Mouse (Mus musculus): ENCODE results near the gene Apoe.
A peak's percentile ranks its signal among the peaks of the same experiment; 100 is the strongest.

The Apoe gene

DNA sequence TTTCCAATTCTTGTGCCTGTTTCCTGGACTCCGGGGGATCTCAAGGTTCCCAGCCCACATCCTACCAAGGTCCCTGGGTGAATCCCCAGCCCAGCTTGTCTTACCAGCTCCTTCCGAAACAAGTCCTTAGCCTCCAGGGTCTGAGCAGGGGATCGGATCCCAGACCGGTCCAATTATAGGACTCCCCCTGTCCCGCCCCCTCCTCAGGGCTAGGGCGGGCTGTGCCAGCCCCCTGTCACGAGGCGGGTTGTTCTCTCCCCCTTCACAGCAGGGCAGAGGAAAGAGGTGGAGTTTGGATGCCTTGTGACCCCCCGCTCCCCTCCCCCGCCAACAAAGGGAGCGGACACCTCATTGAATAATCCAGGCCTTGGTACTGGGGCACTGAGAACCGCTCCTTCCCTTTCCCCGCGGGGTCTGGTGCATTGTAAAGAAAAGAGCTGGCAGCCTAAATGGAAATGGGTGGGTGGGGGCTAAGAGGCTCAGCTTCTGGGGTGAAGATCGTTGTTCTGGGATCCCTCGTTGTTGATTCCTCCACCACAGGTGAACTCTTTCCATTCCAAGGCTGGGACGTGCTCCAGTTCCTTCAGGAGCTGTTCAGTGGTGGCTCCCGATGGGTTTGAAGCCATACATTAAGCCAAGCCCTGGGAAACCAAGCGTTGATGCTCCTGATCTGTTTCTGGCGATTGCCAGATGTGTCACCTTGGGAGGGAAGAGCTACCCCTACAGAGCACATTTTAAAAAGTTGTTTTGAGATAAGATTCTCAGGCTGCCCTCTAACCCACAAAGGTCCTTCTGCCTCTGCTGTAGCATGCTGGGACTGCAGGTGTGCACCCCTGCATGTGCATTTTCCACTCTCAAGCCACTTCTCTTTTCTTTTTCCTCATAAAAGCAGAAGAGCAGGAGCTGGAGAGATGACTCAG, at the start of gene Apoe:
Gene Apoe, minus strand, starts transcription at position 282 of the 920 bp plus-strand sequence.
- DNase-seq (ENCODE audit: low read depth, low spot score): peak; percentile 46

DNA sequence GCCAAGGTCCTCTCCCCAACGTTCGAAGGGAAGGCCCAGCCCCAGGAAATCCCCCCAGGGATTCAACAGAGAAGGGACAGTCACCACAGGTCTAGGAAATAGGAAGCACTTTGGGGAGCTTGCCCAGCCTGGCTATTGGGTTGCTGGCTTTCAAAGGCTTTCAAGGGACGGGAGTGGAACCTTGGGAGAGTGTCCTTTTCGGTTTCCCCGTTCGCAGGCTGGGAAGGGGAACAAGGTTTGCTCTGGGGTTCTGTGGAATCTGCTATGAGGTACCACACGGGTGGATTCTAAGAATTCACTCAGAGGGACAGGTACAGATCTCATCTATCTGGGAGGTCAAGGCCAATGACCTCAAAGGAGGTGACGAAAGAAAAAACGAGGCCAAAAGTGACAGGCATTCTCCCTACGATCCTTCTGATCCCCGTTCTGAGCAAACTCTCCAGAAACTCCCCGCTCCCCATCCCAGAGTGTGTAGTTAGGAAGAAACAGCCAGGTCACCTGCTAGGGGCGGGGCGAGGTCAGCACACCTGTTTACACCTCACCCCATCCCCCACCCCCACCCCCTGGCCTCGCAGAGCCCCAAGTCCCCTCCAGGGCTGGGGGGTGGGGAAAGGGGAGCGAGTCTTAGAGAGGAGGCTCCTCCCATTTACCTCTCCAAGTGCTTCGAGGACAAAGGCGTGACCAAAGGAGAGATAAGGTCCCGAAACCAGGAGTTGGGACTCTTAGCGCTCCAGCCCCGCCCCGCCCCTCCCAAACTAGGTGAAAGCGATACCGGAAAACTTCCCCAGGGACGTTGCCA, 48.6 kb upstream of the Apoe start:
- DNase-seq (ENCODE audit: low read depth, low spot score): no peak

DNA sequence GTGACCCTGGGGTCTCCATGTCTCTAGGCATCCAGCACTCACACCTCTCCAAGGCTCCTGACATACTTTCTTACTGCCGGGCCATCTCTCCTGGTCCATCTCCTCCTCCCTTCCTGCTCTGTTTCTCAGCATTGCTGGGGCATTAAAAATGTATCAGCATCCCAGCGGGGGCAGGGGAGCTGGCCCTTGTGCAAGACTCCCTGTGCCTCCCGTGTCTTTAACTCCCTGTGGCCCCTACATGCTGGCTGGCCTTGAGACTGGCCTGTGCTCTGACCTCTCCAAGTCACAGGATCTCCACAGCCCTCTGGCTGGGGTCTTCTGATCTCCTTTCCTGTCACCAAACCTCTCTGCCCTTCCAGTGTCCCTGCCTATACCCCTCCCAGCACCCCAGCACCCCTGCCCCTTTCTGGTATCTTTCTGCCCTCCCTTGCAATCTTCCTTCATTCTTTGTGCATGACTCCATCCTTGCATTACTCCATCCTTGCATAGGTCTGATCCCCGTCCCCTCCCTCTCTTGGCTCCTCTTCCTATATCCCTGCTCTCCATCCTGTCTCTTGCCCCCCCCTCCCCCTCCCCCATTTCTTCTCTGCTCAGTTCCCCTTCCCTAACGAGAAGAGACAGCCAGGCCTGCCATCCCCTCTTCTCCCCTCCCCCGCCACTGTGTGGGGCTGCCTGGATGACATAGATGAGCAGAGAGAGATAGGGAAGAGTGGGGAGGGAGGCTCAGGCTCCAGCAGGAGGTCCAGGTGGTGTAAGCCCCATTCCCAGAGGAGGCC, 47.6 kb upstream of the Apoe start:
- no peak for DNase-seq (ENCODE audit: low read depth, low spot score)

DNA sequence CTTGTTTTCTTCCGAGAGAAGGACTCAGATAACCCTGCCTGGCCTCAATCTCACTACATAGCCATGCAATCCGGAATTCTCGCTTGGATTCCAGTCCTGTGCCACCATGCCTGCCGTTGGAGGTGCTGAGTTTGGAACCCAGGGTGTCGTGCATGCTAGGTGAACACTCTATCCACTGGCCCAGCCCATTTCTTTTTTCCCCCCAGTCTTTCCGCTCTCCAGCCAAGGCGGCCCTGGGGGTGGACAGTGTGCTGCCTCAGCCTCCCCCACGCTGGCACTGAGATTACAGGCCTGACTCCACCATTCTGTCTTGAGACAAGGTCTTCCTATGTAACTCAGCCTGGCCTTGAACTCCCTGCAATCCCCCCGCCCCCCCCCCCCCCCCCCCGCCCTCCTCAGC, 47.0 kb upstream of the Apoe start:
- no peak for DNase-seq (ENCODE audit: low read depth, low spot score)

DNA sequence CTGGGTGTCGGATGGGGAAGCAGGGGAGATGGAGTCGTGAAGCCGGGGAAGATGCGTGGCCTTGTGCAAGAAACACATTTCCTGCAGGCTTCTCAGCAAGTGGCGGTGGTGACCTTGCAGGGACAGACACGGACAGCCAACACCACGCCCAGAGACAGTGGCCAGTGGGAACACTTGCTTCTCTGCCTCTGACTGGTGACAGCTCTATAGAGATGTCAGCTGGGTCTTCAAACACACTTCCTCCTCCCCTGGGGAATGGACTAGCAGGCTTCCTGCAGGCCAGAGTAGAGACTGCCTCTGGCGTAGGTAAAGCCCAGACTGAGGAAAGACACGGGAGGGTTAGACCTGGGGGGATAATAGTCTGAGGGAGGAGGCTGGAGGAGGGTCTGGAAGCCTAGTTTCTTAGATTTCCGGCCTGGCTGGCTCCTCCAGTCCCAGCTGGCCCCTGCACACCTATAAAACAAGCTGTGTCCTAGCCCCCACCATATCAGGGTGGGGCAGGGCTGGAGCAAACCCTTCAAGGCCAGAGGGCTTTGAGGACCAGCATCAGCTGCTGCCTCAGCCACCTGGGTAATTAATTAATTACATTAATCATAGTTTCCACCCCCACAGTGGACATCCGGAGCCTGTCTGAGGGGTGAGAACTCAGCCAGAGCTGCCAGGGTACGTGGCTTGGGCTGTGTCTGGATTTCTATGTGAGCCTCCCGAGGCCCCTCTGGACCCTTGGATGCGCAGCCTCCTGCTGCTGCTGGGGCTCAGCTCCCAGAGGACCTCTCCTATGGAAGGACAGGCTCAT, 45.8 kb upstream of the Apoe start:
- no peak for DNase-seq (ENCODE audit: low read depth, low spot score)

- DNase-seq (ENCODE audit: low read depth, low spot score): no peak
These were observed 44.8 kb upstream of the Apoe start for GRCm38 (mm10) chr7:19743791-19744190.

DNA sequence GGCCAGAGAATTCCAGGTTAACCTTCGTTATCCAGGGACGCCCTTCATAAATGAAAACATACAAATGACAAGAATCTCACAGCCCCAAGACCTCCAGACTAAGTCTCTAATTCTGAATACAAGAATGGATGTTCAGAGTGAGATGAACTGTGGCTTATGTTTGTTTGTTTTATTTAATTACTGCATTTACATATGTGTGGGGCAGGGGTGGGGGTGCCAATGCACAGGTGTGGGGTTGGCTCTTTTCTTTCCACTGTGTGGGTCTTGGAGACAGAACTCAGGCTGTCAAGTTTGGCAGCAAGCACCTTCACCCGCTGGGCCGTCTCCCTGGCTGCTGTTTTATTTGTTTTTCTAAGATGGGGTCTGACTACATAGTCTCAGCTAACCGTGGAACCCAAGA, 43.5 kb upstream of the Apoe start:
- DNase-seq (ENCODE audit: low read depth, low spot score): no peak

- no peak for DNase-seq (ENCODE audit: low read depth, low spot score)
These were observed 42.5 kb upstream of the Apoe start for GRCm38 (mm10) chr7:19741329-19742031.

- no peak for DNase-seq (ENCODE audit: low read depth, low spot score)
These were observed 41.3 kb upstream of the Apoe start for GRCm38 (mm10) chr7:19740269-19740668.

- no peak for DNase-seq (ENCODE audit: low read depth, low spot score)
These were observed 39.8 kb upstream of the Apoe start for GRCm38 (mm10) chr7:19738771-19739170.

GRCm38 (mm10) chr7:19736389-19737057, 37.5 kb upstream of the Apoe start:
- no peak for DNase-seq (ENCODE audit: low read depth, low spot score)

DNA sequence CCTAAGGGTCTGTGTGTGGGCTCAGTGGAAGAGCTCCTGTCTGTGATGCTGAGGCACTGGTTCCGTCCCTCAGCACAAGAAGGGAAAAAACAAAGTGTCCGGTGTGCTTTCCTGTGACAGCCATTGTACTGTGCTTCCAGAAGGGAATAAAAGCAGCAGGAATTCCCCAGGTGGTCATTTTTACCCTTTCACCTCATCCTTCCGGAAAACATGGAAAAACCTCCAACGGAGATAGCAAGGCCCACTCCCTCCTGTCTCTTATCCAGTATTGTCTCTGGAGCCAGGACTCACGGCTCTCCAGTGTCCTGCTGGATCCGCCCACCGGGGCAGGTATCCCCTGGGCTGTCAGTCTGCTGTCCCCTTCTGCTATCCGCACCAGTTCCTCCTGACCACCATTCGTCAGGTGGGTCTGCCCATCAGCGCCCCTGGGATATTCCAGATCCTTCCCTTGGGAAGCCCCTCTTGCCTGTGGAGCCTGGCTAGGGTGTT, 35.2 kb upstream of the Apoe start:
- no peak for DNase-seq (ENCODE audit: low read depth, low spot score)

- no peak for DNase-seq (ENCODE audit: low read depth, low spot score)
These were observed 27.6 kb upstream of the Apoe start for GRCm38 (mm10) chr7:19726541-19726940.

DNA sequence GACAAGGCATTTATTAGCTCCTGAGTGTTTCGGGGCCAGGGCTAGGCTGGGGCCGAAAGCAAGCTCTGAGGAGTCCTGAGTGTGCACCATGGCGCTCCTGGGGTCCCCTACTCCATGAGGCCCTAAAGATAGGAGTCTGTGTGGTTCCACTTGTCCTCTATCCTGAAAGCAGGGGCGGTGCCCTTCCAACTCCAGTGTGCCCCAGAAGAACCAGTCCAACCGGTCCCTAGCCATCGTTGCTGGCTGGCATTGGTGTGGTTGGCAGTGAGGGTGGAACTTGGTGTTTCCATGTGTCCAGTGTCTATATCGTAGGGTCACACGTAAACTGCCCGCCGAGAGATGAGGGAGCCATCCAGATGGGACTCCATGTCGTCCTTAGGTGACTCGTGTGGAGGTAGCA, 25.2 kb upstream of the Apoe start:
- no peak for DNase-seq (ENCODE audit: low read depth, low spot score)

GRCm38 (mm10) chr7:19722754-19723195, 23.8 kb upstream of the Apoe start:
- DNase-seq (ENCODE audit: low read depth, low spot score): no peak

- DNase-seq (ENCODE audit: low read depth, low spot score): no peak
These were observed 20.2 kb upstream of the Apoe start for GRCm38 (mm10) chr7:19719200-19719599.

DNA sequence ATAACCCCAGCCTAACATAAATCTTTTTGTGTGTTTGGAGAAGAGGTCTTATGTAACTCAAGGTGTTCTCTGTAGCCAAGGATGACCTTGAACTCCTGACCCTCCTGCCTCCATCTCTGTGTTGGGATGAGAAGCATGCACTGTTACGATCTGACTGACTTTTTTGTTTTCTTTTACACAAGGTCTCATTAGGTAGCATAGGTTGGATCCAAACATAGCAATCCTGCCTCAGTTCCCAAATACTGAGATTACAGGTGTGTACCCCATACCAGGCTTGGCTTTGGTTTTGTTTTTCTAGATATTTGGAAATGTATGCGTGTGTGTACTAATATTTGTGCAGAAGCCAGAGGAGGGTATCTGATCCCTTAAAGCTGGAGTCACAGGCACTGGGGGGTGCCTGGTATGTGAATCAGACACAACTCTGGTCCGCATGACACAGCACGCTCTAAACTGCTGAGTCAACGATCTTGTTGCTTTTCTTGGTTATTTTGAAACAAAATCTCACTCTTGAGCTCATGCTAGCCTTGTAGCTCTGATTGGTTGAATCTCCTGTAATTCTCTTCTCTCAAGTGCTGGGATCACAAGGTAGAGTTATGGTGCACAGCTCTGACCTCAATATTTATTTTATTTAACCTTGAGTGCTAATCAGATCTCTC, 19.4 kb upstream of the Apoe start:
- no peak for DNase-seq (ENCODE audit: low read depth, low spot score)

DNA sequence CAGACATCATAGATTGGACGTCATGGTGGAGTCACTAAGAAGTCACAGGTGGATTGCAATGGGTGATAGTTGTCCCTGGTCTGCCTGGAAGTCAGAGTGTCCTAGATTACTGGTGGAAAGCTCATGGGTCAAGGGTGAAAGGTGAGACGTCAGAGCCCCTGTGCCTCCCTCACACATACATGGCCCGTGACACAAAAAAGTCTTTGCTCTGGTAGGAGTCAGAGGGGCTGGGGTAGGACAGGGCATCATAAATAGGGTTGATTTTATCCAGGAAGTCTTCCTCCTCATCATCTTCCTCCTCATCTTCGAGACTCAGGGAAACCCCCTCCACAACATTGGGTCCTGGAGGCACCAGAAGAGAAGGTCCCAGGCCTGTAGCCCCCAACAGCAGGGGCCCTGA, 18.4 kb upstream of the Apoe start:
- DNase-seq (ENCODE audit: low read depth, low spot score): no peak

DNA sequence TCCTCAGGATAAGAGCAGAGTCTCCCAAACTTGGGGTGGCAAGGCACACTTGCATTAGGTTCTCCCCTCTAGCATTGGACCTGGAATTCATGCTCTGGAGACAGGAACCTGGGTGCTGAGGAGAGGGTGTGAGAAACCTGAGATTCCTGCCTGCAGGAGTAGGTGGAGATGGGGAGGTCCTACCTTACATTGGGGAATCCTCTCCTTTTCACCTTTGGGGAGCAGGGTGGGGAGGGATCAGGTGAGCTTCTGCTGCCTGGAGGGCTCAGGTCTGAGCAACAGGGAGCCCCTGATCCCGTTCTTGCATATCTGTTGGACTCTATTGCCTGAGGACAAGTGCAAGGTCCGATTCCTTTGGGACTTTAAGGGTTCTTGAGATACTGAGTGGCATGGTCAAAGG, 17.8 kb upstream of the Apoe start:
- DNase-seq (ENCODE audit: low read depth, low spot score): no peak

Measured in forelimb bud, embryonic 11.5 days (tissue).